Mouse (Mus musculus) bone marrow, adult 2 months (tissue): ENCODE measurements around the gene Gm266.

Experiments used
- CTCF ChIP-seq: fragments of 200-500 bp; IDR thresholded peaks from 2 replicates; pipeline ENCODE4 v1.5.1; 2011; ENCODE audit warnings: low read length, control low read depth; ENCODE audit not compliant: control insufficient read depth, insufficient read depth
- POLR2A ChIP-seq: fragments of 200-500 bp; IDR thresholded peaks from 2 replicates; pipeline ENCODE4 v1.6.1; 2011; ENCODE audit warnings: low read depth, mild to moderate bottlenecking, control low read depth, low read length, borderline replicate concordance; ENCODE audit not compliant: control insufficient read depth

DNA sequence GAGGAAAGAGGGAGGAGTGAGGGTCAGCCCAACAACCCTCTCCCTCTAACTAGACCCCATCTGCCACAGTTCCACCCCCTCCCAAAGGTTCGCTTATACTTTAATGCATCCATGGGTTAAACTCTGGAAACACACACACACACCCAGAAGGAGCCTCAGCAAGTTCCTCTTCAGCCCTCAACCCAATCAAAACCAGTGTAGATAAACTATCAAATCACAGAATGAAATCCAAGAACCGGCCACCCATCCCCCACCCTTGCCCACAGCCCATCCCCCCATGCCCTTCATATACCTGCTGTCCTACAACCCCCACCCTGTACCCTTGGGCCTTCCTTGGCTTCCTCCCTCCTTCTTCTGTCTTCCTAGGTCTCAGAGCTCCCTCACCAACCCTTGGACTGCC, 35.4 kb upstream of the Gm266 start:
- no peak for TF ChIP-seq CTCF
- no peak for TF ChIP-seq POLR2A
